Mouse (Mus musculus) kidney, embryonic 15.5 days (tissue): ENCODE data around the gene Nbeal1. TPM values are rescaled to one million over a fixed set of nuclear protein-coding genes. Genes with fewer than 3 reads are reported as not detected.
A peak's percentile ranks its signal among the peaks of the same experiment; 100 is the strongest.
"Not testable (repeated sequence)": the region's sequence is repeated elsewhere in the genome, so short reads cannot be mapped to it uniquely, and the experiment has no call there.

Experiments
- ATAC-seq: fragments of 200-750 bp; cut with Nextera tagmentation; replicated peaks from 2 replicates; pipeline ENCODE4 v1.8.0; 2017; ENCODE audit warnings: moderate TSS enrichment; ENCODE audit not compliant: low FRiP score
- H3K27ac ChIP-seq: fragments of 300-500 bp; sonication (generic); 2 replicates; pipeline ENCODE4 v1.5.1; 2015; ENCODE audit warnings: mild to moderate bottlenecking, inconsistent platforms
- H3K27me3 ChIP-seq: fragments of 300-500 bp; sonication (generic); 2 replicates; pipeline ENCODE4 v1.6.1; 2015; ENCODE audit warnings: inconsistent platforms
- H3K36me3 ChIP-seq: fragments of 300-500 bp; sonication (generic); 2 replicates; pipeline ENCODE4 v1.6.1; 2015; ENCODE audit warnings: inconsistent platforms
- H3K4me1 ChIP-seq: fragments of 300-500 bp; sonication (generic); 2 replicates; pipeline ENCODE4 v1.6.1; 2015; ENCODE audit warnings: inconsistent platforms
- H3K4me2 ChIP-seq: fragments of 300-500 bp; sonication (generic); 2 replicates; pipeline ENCODE4 v1.6.1; 2015; ENCODE audit warnings: moderate library complexity, mild to moderate bottlenecking, inconsistent platforms
- H3K4me3 ChIP-seq: fragments of 300-500 bp; sonication (generic); replicated peaks from 2 replicates; pipeline ENCODE4 v1.5.1; 2015; ENCODE audit warnings: mild to moderate bottlenecking, inconsistent platforms
- H3K9ac ChIP-seq: fragments of 300-500 bp; sonication (generic); 2 replicates; pipeline ENCODE4 v1.6.1; 2015; ENCODE audit warnings: mild to moderate bottlenecking, inconsistent platforms
- H3K9me3 ChIP-seq: fragments of 300-500 bp; sonication (generic); replicated peaks from 2 replicates; pipeline ENCODE4 v1.6.1; 2016; ENCODE audit warnings: inconsistent platforms
- WGBS: fragments of 180-500 bp; shearing (Covaris S2); methylation state at CpG from one replicate; pipeline ENCODE4 v1.1.7; 2015; ENCODE audit warnings: mixed read lengths; 5-methylcytosine and 5-hydroxymethylcytosine counted together
- polyA plus RNA-seq: library from polyadenylated mRNA; unstranded; fragments of >200 nt; fragmentation: Nextera tagmentation; extraction: Ambion mirVana; gene quantifications from 2 replicates; pipeline ENCODE4 v1.2.1, GENCODE M21; 2015

Gene Nbeal1
- 7.9 TPM in 2 replicates for polyA plus RNA-seq

DNA sequence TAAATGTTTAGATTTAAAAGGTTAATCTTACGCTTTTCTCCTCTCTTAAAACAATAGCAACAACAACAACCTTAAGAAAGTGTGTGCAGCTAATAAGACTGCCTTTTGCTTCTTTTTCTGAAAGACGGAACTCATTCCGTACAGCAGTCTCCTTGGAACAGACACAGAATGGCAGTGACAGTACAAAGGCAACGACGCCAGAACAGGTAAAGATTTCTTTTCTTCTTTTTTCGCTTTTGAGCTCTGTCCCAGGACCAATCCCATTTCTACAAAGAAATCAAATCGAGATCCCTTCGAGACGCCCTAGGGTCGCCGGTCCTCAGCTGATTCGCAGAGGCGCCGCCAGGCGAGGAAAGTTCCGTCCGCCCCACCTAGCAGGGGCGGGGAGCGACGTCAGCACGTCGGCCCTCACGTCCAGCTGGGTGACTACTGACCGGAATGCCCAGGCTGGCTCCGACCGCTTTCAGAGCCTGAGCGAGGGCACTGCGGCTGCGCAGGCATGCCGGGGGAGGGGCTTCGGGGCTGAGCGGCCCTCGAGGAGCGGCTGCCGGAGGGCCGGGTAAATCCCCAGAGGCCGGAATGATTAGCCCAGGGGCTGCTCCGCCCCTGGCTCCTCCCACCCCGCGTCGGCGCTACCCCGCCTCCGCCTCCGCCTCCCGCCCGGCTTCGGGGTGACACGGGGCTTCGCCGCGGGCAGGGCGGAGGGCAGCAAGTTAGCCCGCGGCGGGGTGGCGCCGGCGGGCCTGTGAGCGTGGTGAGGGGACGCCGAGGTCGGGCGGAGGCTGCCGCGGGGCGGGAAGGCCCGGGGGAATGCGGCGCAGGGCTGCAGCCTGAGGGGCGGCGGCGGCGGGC, at the start of gene Nbeal1:
Gene Nbeal1, plus strand, starts transcription at position 668 of the 852 bp plus-strand sequence.
- peak within 1 kb of the TSS; percentile 77 for H3K9ac ChIP-seq
- H3K9me3 ChIP-seq: no peaks in the 10 kb centered on the region
- H3K4me3 ChIP-seq: peak within 1 kb of the TSS; percentile 78
- peaks cover 10% of the 10 kb centered on the region for H3K4me1 ChIP-seq
- H3K27me3 ChIP-seq: no peaks in the 10 kb centered on the region
- 0 out of 2 replicates have a peak, but pooled peaks cover 2% of the 10 kb centered on the region for H3K36me3 ChIP-seq
- H3K4me2 ChIP-seq: peak within 1 kb of the TSS; percentile 61
- ATAC-seq: peak; percentile 99
- WGBS: under 1% methylated on average over 64 of the region's 74 CpGs
- peak within 1 kb of the TSS; percentile 97 for H3K27ac ChIP-seq

DNA sequence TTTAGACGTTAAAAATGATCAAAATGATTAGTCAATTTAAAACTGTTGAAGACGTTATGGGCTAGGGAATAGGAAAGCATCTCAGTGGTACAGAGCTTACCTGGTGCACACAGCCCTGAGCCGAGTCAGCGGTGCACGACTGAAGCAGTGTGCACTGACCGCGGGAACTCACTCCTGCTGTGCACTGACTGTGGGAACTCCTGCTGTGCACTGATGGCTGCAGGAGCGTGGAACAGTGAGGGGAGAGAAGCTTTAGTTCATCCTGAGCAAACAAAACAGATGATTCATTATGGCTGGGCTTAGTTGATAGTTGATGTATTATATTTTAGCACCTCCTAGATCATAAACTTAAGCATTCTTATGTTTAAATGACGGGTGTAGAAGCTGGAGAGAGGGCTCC, 43.1 kb upstream of the Nbeal1 start:
- WGBS: 54% methylated on average over 9 of the region's 9 CpGs
- no peak for ATAC-seq
- H3K9me3 ChIP-seq: no peaks in the 10 kb centered on the region

DNA sequence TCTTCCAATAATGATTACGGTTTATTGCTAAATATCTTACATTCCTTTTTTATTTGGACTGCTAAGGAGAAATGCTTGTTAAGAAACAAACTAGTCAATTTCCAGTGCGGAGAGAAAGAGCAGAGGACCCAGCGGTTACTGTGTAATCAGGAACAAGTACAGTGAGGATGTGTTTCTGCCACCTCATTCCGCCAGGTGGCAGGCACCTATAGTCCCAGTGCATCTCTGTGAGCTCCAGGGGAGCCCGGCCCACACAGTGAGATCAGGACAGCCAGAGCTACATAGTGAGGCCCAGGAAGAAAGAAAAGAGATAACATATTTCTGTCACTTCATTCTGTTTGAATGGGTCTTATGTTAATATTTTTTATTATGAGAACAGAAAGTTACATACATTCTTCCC, 27.7 kb upstream of the Nbeal1 start:
- H3K4me1 ChIP-seq: no peaks in the 10 kb centered on the region
- H3K9ac ChIP-seq: no peak overlapping the region
- 74% methylated on average over 5 of the region's 5 CpGs for WGBS
- H3K9me3 ChIP-seq: no peaks in the 10 kb centered on the region
- H3K4me2 ChIP-seq: no peak overlapping the region
- H3K4me3 ChIP-seq: no peak overlapping the region
- no peak for ATAC-seq
- H3K27ac ChIP-seq: no peak overlapping the region
- H3K36me3 ChIP-seq: peaks cover 8% of the 10 kb centered on the region
- H3K27me3 ChIP-seq: no peaks in the 10 kb centered on the region

More for the DNA sequence above, 43.1 kb upstream of the Nbeal1 start:
- Histone ChIP-seq H3K27ac (no peak overlapping the region), H3K9ac (no peak overlapping the region), H3K4me2 (no peak overlapping the region), H3K4me3 (no peak overlapping the region), H3K27me3 (no peaks in the 10 kb centered on the region), H3K36me3 (peaks cover 11% of the 10 kb centered on the region; the same call in 1 of the 2 replicates), H3K4me1 (no peaks in the 10 kb centered on the region)

DNA sequence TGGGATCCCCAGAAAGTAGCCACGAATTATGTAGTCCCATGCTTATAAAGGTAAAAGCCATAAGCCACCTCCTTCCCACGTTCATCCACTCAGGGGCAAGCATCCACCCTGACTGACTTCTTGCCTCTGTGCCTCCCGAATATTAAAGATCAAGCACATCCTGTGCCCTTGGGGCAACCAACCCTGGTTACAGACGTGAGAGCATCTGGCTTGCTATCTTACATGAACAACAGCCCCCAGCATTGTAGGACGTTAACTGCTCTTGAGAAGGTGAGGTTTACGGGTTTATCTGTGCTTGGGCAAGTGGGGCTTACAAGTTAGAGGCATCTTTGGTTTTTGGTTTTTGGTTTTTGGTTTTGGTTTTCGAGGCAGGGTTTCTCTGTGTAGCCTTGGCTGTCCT, 23.7 kb upstream of the Nbeal1 start:
- no peak overlapping the region for H3K27ac ChIP-seq
- H3K4me1 ChIP-seq: no peaks in the 10 kb centered on the region
- no peak overlapping the region for H3K4me3 ChIP-seq
- H3K4me2 ChIP-seq: no peak overlapping the region
- WGBS: 82% methylated on average over 7 of the region's 7 CpGs
- ATAC-seq: no peak
- H3K27me3 ChIP-seq: no peaks in the 10 kb centered on the region
- no peaks in the 10 kb centered on the region for H3K9me3 ChIP-seq
- H3K36me3 ChIP-seq: peaks cover 3% of the 10 kb centered on the region; the same call in 1 of the 2 replicates
- H3K9ac ChIP-seq: no peak overlapping the region

DNA sequence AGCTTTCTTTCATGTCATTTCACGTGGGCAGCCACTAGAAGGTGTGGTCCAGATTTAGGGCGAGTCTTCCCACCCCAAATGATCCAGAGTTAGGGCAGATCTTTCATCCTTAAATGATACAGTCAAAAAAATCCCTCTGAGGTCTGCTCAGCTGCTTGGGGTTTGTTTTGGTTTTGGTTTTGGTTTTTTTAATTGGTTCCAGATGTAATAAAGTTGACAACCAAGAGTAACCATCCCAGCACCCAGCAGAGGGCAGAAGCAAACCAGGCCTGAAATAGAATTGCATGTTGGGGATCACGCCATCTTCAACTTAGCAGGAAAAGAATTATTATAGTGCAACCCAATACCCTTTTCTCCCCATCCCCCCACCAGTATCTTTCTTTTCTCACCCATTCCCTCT, 22.0 kb upstream of the Nbeal1 start:
- no peak overlapping the region for H3K9ac ChIP-seq
- ATAC-seq: no peak
- no peak overlapping the region for H3K4me3 ChIP-seq
- H3K4me2 ChIP-seq: no peak overlapping the region
- H3K9me3 ChIP-seq: no peaks in the 10 kb centered on the region
- peaks cover 3% of the 10 kb centered on the region; the same call in 1 of the 2 replicates for H3K36me3 ChIP-seq
- H3K4me1 ChIP-seq: no peaks in the 10 kb centered on the region
- WGBS: 44% methylated on average over 3 of the region's 3 CpGs
- H3K27ac ChIP-seq: no peak overlapping the region
- no peaks in the 10 kb centered on the region for H3K27me3 ChIP-seq

DNA sequence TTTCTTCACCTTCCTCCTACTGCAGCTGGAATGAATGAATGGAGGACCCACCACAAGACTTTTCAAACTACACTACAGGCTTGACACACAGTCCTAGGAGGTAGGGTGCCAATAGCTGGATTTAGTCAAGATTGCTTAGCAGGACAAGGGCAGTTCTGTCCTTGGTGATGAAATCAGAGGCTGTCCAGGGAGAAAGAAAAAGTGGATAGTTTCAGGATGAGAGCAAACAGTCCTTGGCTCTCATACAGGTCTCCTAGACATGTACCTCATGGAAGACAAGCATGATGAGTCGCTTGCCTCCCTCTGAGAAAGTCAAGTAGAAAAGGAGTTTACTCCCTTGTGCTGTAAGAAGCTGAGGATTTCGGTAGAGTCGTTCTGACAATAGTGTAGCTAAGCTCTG, 16.7 kb upstream of the Nbeal1 start:
- no peaks in the 10 kb centered on the region for H3K9me3 ChIP-seq
- H3K4me1 ChIP-seq: no peaks in the 10 kb centered on the region
- no peaks in the 10 kb centered on the region for H3K36me3 ChIP-seq
- H3K9ac ChIP-seq: no peak overlapping the region
- no peak overlapping the region for H3K27ac ChIP-seq
- no peak overlapping the region for H3K4me3 ChIP-seq
- no peak overlapping the region for H3K4me2 ChIP-seq
- no peaks in the 10 kb centered on the region for H3K27me3 ChIP-seq
- 90% methylated on average over 3 of the region's 3 CpGs for WGBS
- ATAC-seq: no peak

DNA sequence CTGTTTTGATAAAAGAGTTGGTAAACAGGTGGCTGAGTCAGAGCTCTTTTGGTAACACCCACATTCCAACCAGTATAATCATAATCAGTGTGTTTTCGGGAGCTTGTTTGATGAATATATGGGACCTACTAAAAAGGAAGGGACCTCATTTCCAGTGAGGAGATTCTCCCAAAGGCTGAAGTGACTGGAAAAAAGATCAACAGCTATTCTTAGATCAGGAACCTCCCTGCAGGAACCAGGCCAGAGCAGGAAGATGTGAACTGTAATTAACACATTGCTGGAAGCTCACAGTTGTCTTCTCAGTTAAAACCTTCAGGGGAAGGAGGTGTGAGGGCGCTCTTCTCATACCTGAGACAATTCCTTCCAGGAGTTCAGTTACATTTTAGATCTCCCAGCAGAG, 10.8 kb upstream of the Nbeal1 start:
- no peak for ATAC-seq
- Histone ChIP-seq H3K27ac (no peak overlapping the region), H3K4me1 (no peaks in the 10 kb centered on the region), H3K36me3 (no peaks in the 10 kb centered on the region), H3K9me3 (no peaks in the 10 kb centered on the region), H3K4me3 (no peak overlapping the region), H3K4me2 (no peak overlapping the region), H3K9ac (no peak overlapping the region), H3K27me3 (no peaks in the 10 kb centered on the region)
- WGBS: 77% methylated on average over 2 of the region's 2 CpGs

DNA sequence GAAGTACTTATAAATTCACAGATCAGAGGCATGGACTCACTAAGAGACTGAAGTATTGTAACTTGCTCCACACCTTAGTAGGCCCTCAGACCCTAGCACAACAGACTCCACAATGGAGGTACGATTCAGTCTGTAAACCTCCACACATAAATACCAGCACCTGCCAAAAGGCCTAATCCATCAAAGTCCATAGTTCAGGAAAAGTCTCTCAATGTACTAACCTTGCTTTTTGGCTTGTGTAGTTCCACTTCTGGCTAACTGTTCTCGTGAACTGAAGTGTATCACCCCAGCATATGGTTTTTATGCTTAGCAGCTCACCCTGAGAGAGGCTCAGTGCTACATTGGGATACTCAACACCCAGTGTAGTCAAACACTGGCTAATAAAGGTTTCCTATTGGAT, 10.1 kb upstream of the Nbeal1 start:
- no peaks in the 10 kb centered on the region for H3K36me3 ChIP-seq
- H3K4me1 ChIP-seq: no peaks in the 10 kb centered on the region
- H3K4me2 ChIP-seq: no peak overlapping the region
- H3K9ac ChIP-seq: no peak overlapping the region
- no peaks in the 10 kb centered on the region for H3K9me3 ChIP-seq
- ATAC-seq: no peak
- no peak overlapping the region for H3K27ac ChIP-seq
- no peaks in the 10 kb centered on the region for H3K27me3 ChIP-seq
- no peak overlapping the region for H3K4me3 ChIP-seq
- 60% methylated on average over 2 of the region's 2 CpGs for whole genome bisulfite sequencing

DNA sequence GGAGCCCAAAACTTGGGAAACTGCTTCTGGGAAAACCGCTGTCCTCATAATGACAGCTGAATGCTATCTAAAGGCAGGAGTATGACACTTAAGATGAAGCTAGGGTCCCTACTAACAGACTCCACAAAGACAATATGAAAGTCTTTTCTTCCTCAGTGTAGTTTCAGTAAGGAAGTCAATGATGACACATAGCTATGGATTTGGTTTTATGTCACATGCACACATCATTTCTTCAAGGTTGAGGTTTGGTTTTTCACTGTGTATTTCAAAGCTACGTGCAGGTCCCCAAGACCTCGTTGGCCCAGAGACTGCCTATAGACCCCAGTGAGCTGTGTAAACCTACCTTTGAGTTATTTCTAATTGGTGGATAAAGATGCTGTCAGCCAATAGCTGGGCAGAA, 7.3 kb upstream of the Nbeal1 start:
- Histone ChIP-seq H3K4me3 (no peak overlapping the region), H3K4me2 (no peak overlapping the region), H3K27ac (no peak overlapping the region), H3K36me3 (no peaks in the 10 kb centered on the region), H3K4me1 (no peaks in the 10 kb centered on the region), H3K9ac (no peak overlapping the region), H3K9me3 (no peaks in the 10 kb centered on the region), H3K27me3 (no peaks in the 10 kb centered on the region)
- ATAC-seq: no peak
- 85% methylated on average over 3 of the region's 3 CpGs for WGBS

DNA sequence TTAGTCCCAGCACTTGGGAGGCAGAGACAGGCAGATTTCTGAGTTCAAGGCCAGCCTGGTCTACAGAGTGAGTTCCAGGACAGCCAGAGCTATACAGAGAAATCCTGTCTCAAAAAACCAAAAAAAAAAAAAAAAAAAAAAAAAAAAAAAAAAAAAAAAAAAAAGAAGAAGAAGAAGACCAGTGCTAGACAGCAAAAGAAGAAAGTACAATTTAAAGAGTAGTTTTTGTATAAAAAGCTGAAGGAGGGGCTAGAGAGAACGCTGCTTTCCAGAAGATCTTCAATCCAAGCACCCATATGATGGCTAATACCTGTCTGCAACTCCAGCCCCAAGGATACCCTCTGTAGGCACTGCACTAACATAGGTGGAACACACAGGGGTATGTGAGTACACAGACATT, 2.6 kb upstream of the Nbeal1 start:
- not testable (repeated sequence) for H3K36me3 ChIP-seq, H3K9me3 ChIP-seq, ATAC-seq, H3K4me1 ChIP-seq, H3K4me3 ChIP-seq, H3K9ac ChIP-seq, H3K27ac ChIP-seq, H3K4me2 ChIP-seq, H3K27me3 ChIP-seq
- 92% methylated on average over 1 of the region's 1 CpGs for WGBS

DNA sequence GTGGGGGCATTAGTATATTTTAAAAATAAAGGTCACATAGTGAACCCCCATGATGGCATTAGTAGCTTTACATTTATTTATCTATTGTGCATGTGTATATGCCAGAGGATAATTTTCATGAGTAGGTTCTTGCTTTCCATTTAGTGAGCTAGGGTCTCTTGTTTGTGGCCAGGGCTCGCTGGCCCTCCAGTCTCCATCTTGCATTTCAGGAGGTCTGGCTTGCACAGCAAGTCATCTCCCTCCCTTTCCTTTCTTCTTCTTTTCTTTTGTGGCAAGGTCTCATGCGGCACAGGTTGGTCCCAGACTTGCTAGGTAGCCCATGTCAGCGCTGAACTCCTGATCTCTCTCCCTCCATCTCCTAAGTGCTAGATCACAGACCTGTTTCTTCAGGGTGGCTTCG, 1.0 kb upstream of the Nbeal1 start:
- Histone ChIP-seq H3K9ac (peak overlapping the region; percentile 52), H3K4me2 (peak overlapping the region; percentile 61), H3K36me3 (0 out of 2 replicates have a peak, but pooled peaks cover 1% of the 10 kb centered on the region), H3K9me3 (no peaks in the 10 kb centered on the region), H3K27ac (no peak overlapping the region), H3K4me1 (peaks cover 10% of the 10 kb centered on the region), H3K4me3 (peak overlapping the region; percentile 78), H3K27me3 (no peaks in the 10 kb centered on the region)
- no peak for ATAC-seq
- 25% methylated on average over 4 of the region's 4 CpGs for WGBS

DNA sequence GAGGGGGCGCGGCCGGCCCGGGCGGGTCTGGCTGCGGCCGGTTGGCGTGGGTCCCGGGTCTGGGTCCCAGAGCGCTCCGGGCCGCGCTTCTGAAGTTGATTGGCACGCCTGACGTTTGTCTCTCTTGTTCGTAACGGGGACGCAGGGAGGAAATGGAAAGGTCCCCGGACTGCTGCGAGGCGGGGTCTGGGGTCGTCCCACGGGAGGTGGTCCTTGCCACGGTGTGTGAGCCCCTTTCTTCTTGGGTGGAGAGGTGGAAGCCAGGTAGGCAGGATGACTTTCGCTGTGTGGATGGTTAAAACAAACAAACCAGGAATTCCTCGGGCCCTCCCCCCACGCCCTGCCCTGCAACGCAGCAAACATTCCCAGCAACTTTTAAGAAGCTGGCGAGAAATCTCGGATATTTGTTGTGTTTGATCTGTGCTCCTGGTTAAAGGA, 404 bp downstream of the Nbeal1 start:
- Histone ChIP-seq H3K4me1 (peaks cover 10% of the 10 kb centered on the region), H3K9me3 (no peaks in the 10 kb centered on the region), H3K27ac (peak overlapping the region; percentile 97), H3K9ac (peak overlapping the region; percentile 77), H3K4me2 (peak overlapping the region; percentile 52), H3K36me3 (0 out of 2 replicates have a peak, but pooled peaks cover 2% of the 10 kb centered on the region), H3K27me3 (no peaks in the 10 kb centered on the region), H3K4me3 (peak overlapping the region; percentile 78)
- under 1% methylated on average over 28 of the region's 30 CpGs for WGBS
- ATAC-seq: peak; percentile 88
